Mouse (Mus musculus) ovary, postnatal 14 days (tissue): Measurements from ENCODE around the gene Dnah3.

Experiments used
- DNase-seq: peaks from one replicate; pipeline ENCODE4 v3.0.0; 2022; ENCODE audit warnings: low spot score

Gene Dnah3

GRCm38 (mm10) chr7:119941569-119941968 lies 153.5 kb downstream of the Dnah3 start:
- DNase-seq = no peak

- DNase-seq = no peak
Measured at GRCm38 (mm10) chr7:119937036-119937435, 158.0 kb downstream of the Dnah3 start.

DNA sequence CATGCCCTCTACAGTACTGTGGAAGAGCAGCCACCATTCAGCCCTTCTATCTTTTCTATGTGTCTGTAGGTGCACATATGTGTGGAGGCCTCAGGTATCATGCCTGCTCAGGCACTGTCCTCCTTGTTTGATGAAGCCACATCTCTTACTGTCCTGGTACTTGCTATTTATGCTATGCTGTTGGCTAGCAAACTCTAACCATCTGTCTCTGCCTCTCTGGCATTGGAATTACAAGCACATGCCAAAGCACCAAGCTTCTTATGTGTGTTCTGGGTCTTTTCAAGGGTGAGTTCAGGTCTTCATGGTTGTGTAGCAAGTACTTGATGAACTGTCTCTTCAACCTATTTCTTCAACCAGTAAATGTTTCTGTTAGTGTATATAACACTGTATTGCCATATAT lies 158.8 kb downstream of the Dnah3 start:
- DNase-seq = no peak

- no peak for DNase-seq
Measured at GRCm38 (mm10) chr7:119928783-119929440, 166.2 kb downstream of the Dnah3 start.

- DNase-seq = no peak
Measured at GRCm38 (mm10) chr7:119921054-119921453, 174.0 kb downstream of the Dnah3 start.

DNA sequence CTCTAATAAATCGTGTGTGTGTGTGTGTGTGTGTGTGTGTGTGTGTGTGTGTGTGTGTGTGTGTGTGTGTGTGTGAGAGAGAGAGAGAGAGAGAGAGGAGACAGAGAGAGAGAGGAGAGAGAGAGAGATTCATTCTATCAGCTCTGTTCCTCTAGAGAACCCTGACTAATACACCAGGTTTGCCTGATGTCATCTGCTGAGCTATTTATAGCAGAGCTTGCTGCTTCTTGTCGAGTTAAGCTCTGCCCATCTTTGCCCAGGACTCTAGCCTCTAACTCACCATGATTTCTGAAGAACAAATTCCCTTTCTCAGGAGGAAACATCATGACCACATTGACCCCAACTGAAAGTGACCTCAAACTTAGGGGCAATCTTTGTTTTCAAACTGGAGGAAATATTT lies 174.6 kb downstream of the Dnah3 start:
- DNase-seq = no peak

DNA sequence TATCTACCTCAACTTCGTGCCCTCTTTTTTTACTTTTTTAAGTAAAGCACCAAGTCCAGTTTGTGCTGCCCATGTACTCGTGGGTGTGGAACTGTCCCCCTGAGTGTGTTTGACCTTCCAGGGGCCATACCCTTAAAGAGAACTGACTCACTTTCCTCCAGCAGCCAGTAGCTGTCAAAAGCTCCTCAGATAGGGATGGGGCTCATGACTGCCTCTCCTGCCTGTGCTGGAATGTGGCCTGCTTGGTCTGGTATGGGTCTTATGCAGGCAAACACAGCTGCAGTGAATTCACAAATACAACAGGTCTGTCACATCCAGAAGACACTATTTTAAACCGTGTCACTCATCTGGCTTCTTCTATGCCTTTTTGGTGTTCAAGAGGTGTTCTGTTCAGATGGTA lies 183.4 kb downstream of the Dnah3 start:
- DNase-seq = no peak

DNA sequence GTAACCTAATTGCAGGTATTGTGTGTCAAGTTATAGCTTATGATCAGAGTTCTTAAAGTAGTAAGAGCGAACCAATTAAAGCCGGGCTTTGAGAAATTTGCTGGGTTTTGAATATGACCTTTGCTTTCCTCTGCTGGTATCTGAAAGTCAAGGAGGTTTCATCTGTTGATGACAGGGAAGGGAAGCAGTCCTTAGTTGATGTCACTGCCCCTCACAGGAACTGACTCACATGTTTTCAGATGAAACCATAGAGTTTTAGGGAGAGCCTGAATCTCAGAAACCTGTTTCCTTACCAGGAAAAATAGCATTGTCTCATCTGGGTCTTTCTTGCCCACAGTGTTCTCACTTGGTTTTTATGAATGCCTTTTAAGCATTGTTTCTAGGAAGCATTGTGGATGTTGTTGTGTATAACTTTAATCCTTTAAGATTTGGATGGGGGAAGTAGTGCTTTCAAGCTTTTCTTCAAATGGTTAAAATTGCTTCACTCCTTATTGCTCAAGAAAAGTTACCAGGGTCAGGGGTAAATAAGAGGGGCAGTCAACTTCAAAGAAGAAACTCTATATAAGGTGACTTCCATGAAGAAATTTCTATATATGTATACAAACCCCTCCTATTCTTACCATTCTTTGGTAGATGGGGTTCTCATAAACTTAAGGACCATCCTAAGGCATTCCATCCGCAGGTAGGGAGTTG lies 188.4 kb downstream of the Dnah3 start:
- DNase-seq = no peak

DNA sequence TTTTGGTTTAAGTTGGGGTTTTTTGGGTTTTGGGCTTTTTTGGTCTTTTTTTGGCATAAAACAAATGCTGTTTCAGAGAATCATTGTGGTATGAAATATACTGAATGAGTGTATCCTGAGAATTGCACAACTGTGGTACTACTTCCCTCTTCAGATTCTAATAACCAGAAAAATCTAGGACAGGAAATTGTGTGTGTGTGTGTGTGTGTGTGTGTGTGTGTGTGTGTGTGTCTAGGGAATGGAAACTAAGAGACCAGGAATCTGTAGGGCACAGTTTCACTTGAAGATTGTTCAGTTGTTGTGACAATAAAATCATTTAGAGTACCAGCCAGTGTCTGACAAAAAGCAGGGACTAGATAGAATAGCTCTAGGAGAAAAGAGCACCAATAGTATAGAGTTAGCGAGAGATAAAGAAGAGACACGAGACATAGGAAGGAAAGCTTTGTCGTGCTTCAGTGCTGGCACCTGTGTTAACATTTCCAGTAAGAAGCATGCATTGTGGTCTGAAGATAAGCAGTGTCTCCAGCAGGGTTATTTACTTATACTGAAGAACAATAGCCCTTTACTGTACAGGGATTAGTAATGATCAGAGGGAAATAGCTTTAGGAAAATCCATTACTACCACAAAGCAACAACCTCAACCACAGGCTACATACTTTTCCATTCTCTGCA lies 195.6 kb downstream of the Dnah3 start:
- DNase-seq = no peak

DNA sequence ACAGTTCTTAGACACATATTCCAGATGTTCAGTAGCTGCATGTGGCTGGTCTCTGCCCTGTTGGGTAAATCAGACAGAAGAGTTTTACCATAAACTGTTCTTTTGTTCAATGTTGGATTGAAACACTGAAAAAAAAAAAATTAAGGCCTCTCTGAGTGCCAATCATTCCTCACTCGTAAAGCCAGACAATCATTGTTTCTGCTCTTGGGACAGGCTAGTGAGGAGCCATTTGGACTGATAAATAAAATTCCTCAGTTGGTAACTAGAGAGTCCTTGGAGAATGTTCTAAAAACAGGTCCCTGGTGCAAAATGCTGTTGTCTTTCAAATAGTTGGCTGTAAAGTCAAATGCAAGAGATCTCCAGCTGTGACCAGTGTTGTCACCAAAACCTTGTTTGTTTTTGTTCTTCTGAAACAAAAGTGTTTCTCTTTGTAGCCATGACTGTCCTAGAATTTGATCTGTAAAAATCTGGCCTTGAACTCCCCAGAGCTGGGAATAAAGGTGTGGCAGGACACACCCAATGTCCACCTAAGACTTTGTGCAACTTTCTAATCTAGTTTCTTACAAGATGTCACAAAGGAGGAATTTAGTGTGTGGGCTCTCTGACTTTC lies 196.7 kb downstream of the Dnah3 start:
- DNase-seq = no peak

GRCm38 (mm10) chr7:119897521-119898109 lies 197.5 kb downstream of the Dnah3 start:
- no peak for DNase-seq

DNA sequence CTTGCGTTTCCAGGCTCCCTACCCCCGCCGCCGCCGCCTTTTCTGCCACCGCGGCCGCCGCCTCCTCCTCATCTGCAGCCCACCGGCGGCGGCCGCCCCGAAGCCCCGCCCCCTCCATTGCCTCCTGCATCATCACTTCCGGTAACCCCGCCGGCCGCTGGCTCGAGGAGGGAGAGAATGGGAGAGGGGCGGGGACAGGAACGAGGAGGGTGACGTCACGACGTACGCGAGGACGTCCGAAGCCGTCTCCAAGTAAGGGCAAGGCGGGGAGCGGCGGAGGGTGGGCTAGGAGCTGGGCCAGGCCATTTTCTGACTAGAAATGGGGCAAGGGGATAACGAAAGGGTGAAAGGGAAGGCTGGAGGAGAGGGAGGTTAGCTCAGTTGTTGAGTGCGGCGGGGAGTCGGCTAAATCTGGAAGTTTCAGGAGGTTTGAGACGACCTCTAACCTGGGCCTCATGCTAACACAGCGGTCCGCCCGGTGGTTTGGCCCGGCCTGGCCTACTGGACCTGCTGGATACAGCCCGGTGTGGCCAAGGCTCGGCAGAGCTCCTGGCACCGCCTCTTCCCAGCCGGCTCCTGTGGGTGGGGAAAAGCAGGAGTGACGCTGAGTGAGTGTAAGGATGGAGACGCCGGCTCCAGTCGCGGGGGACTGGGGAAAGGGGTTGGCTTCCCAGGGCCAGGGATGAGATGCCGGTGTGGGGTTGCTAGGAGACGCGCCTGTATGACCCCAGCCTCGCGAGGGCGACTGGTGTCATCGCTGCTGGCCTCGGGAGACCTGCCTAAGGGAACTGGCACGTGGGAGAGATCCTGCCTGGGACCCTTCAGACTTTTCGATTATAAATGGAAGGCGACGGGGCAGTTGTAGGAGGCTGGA lies 199.2 kb downstream of the Dnah3 start, which contains the start of the genes Lyrm1 and Dcun1d3:
Gene Lyrm1, plus strand, starts transcription at position 223 of the 874 bp plus-strand sequence.
Gene Dcun1d3, minus strand, starts transcription at position 660 of the 874 bp plus-strand sequence.
- peak; percentile 97 for DNase-seq

- peak; percentile 12 for DNase-seq
Measured at GRCm38 (mm10) chr7:119894818-119895544, 200.1 kb downstream of the Dnah3 start.

DNA sequence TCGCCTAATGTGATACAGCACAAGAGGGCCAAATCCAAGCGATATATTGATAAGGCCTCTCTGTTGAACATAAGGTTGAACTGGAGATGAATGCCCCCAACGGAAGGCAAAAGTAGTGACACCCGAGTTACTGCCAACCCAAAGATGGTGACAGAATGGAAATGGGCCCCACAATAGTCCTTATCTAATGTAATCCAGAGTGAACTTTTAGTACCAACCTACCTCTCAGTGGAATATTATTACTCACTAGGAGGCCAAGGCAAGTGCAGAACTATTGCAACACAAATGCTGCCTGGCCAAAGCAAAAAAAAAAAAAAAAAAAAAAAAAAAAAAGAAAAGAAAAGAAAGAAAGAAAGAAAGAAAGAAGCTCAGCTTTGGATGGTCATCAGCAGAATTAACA lies 202.3 kb downstream of the Dnah3 start:
- no peak for DNase-seq

GRCm38 (mm10) chr7:119892198-119892597 lies 202.9 kb downstream of the Dnah3 start:
- DNase-seq = no peak

DNA sequence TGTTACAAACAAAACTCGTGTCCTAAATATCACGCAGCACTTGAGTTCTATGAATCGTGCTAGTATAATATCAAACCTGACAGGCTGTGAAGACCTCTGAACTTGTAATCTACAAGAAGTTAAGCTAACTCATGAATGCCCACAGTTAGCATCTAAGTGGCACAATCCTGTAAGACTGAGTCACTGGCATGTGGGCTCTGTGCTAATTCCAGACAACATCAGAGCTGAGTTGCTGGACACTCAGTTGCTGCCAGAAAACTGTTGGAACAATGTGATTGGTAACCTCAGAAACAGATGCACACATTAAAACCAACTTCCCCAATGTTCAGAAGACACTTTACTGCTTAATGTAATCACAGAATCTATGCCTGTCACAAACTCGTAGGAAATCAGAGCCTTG lies 207.2 kb downstream of the Dnah3 start:
- no peak for DNase-seq

DNA sequence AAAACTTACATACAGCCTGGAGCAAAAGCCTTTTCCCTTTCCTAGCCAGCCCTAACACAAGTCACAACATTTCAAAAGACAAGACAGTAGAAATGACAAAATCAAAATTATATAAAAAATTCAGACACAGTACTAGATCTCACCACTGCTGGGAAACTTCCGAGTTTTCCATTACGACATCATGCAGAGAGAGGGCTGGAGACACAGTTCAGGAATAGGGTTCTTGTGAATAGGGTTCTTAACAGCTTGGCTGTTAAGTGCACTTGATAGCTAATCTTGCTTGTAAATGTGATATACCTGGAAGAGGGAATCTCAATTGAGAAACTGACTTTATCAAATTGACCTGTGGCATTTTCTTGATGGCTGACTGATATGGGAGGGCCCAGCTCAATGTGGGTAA lies 213.9 kb downstream of the Dnah3 start:
- DNase-seq = no peak

DNA sequence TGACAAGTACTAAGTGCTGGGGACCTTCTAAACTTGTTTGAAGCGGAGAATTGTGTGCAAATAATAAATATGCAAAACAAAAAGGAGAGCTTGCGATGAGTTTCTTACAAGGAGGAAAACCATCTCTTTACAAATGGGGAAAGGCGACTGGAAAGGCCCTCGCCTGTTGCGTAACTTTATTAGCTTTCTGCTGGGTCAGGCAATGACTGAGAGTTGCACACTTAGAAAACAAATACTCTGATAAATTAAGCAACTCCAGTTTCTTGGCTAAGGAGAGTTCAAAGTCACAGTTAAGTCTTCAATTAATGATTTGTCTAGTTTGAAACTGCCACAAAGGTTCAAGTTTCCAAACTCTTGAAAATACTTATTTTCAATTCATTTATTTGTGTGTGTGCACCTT lies 214.7 kb downstream of the Dnah3 start:
- DNase-seq = no peak

DNA sequence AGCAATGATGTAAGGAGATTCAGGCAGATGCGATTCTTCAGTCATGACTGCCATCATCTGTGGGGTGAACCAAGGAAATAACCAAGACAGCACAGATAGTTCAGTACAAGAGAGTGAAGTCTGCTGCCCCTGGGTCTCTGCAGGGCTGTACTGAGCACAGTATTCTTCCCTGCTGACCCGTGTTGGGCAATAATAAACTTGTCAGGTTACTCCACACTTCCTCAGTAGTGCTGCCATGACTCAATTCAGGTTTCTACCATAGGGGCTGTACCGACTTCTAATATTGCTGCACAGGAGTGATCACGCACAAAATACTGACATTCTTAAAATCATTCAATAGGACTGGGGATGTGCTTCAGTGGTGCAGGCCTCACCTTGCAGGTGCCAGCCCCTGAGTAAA lies 215.9 kb downstream of the Dnah3 start:
- DNase-seq = no peak

DNA sequence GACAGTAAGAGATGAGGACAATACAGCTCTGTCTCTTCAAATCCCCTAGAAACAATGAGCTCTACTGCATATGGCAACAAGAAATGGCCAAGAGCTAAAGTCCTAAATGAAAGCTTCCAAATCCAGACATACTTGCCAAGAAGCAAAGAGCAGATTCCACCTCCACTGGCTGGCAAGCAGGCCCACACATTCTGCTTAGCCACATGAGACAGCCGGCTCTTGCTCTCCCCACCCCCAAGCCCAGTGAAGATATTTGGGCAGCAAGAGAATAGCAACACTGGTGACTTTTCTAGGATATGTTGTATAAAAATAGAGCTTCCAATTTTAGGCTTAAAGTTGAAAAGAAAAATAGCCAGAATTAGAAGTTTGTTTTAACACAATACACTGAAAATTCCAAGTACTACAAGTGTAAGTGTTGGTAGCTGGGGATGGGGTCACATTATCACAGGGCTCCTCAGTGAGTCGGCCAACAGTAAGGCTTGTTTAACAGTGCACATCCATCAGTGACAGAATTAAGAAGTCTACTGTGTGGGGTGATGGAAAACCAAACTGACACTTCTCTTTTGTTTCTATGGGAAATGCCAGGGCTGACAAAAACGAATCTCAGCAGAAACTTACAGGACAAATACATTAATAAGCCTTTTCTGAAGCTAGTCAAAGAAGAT lies 219.2 kb downstream of the Dnah3 start:
- DNase-seq = no peak
